Mouse (Mus musculus) mature B cell (primary cell): ENCODE measurements around the gene Cdc42.

ENCODE experiments used
- in situ Hi-C: fragments of 300-500 bp; cut with MboI; formaldehyde crosslinking; loops from 2 replicates; pipeline ENCODE4 v1.14.3; 2019

The Cdc42 gene

GRCm38 (mm10) chr4:137357517-137358254 lies at the start of gene Cdc42:
Cdc42 (minus strand) TSS chr4:137357720.
- in situ Hi-C loops: no loop called here

GRCm38 (mm10) chr4:137405571-137405970 lies 48.1 kb upstream of the Cdc42 start:
- in situ Hi-C loops: no loop called here

- in situ Hi-C loops: loop anchor here (10.0 kb wide), 1 partner anchor 52 kb away; no protein-coding TSS in a partner anchor
Measured at GRCm38 (mm10) chr4:137396641-137397525, 39.4 kb upstream of the Cdc42 start.

GRCm38 (mm10) chr4:137393378-137394135 lies 36.0 kb upstream of the Cdc42 start:
- in situ Hi-C loops: loop anchor here (10.0 kb wide), 1 partner anchor 49 kb away; no protein-coding TSS in a partner anchor

- in situ Hi-C loops: loop anchor here (10.0 kb wide), 1 partner anchor 48 kb away; no protein-coding TSS in a partner anchor
Measured at GRCm38 (mm10) chr4:137392874-137393273, 35.4 kb upstream of the Cdc42 start.

GRCm38 (mm10) chr4:137391287-137391686 lies 33.8 kb upstream of the Cdc42 start:
- in situ Hi-C loops: loop anchor here (10.0 kb wide), 1 partner anchor 46 kb away; no protein-coding TSS in a partner anchor

GRCm38 (mm10) chr4:137390196-137390595 lies 32.7 kb upstream of the Cdc42 start:
- in situ Hi-C loops: loop anchor here (10.0 kb wide), 1 partner anchor 45 kb away; no protein-coding TSS in a partner anchor

GRCm38 (mm10) chr4:137388983-137389382 lies 31.5 kb upstream of the Cdc42 start:
- in situ Hi-C loops: no loop called here

GRCm38 (mm10) chr4:137388059-137388794 lies 30.7 kb upstream of the Cdc42 start:
- in situ Hi-C loops: no loop called here

- in situ Hi-C loops: no loop called here
Measured at GRCm38 (mm10) chr4:137387482-137388058, 30.1 kb upstream of the Cdc42 start.

GRCm38 (mm10) chr4:137380702-137381605 lies 23.4 kb upstream of the Cdc42 start:
- in situ Hi-C loops: no loop called here

GRCm38 (mm10) chr4:137379713-137380255 lies 22.3 kb upstream of the Cdc42 start:
- in situ Hi-C loops: no loop called here

GRCm38 (mm10) chr4:137379085-137379484 lies 21.6 kb upstream of the Cdc42 start:
- in situ Hi-C loops: no loop called here

GRCm38 (mm10) chr4:137377526-137378304 lies 20.2 kb upstream of the Cdc42 start:
- in situ Hi-C loops: no loop called here

- in situ Hi-C loops: no loop called here
Measured at GRCm38 (mm10) chr4:137376778-137377177, 19.3 kb upstream of the Cdc42 start.

- in situ Hi-C loops: no loop called here
Measured at GRCm38 (mm10) chr4:137375314-137376278, 18.1 kb upstream of the Cdc42 start.

- in situ Hi-C loops: no loop called here
Measured at GRCm38 (mm10) chr4:137373711-137374110, 16.2 kb upstream of the Cdc42 start.
